Mouse (Mus musculus): ENCODE measurements at regions not wholly inside any gene's neighbourhood (a gene's known extent, or its start where the extent isn't known, plus 50 kb on each side); places are given as distances from the start of the nearest gene placed in this dataset.
"Not testable (repeated sequence)": the region's sequence is repeated elsewhere in the genome, so short reads cannot be mapped to it uniquely, and the experiment has no call there.

DNA sequence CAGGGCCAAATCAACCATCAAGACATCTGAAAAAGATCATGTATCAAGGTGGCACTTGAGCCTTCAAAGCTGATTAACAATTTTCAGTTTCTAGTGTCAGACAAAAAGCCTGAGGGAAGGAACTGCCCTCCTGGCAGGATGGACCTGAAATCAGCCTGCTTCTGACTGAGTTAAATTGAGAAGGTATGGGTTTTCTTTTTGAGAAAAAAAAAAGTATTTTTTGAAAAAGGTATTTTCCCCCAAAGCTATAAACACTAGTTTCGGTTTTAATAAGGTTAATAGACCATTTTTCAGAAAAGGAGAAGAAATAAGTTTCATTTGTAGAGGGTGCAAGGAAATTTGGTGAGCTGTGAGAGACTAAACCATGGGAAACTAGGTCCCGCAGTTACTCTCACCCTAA, 124.6 kb upstream of the Mrpl21 start:
- H3K36me3 ChIP-seq (ENCODE audit: insufficient read depth); H3K9me3 ChIP-seq (ENCODE audit: low read length); H3K9ac ChIP-seq; H3K4me1 ChIP-seq (ENCODE audit: insufficient read depth); DNase-seq; H3K27ac ChIP-seq (ENCODE audit: low read depth, low read length); ATAC-seq; H3K27me3 ChIP-seq (ENCODE audit: insufficient read depth, low read length); H3K4me2 ChIP-seq (ENCODE audit: low read depth); H3K4me3 ChIP-seq (ENCODE audit: low read depth, low read length): not testable (repeated sequence)
- 78% methylated on average over 2 of the region's 2 CpGs for WGBS

DNA sequence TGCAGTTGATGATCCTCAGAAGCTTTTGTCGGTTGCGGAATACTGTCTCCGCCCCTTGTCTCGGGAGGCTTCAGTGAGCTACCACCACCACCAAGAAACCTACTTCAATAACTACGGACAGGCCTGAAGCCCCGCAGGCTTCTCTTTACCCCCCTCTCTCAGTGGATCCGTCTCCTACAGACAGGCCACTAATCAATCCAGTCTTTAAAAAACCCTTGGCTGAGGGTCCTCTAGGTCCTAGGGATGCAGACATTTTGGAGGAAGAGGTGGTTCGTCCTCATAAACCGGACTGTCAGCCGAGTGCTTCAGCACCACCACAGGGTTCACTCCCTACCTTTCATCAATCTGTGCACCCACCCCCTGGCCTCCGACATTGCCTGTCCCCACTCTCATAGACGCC, 123.4 kb upstream of the Mrpl21 start:
- Histone ChIP-seq H3K36me3 (ENCODE audit: insufficient read depth) (no peaks in the 10 kb centered on the region), H3K27me3 (ENCODE audit: insufficient read depth, low read length) (no peaks in the 10 kb centered on the region), H3K4me1 (ENCODE audit: insufficient read depth) (no peaks in the 10 kb centered on the region), H3K9me3 (ENCODE audit: low read length) (no peaks in the 10 kb centered on the region), H3K4me3 (ENCODE audit: low read depth, low read length) (no peak overlapping the region), H3K9ac (no peak overlapping the region), H3K27ac (ENCODE audit: low read depth, low read length) (no peak overlapping the region), H3K4me2 (ENCODE audit: low read depth) (no peak overlapping the region)
- no peak for TF ChIP-seq CTCF (IDR thresholded peaks at IDR 0.05; ENCODE audit: low read depth)
- 92% methylated on average over 12 of the region's 12 CpGs for WGBS
- no peak for DNase-seq
- no peak for ATAC-seq

DNA sequence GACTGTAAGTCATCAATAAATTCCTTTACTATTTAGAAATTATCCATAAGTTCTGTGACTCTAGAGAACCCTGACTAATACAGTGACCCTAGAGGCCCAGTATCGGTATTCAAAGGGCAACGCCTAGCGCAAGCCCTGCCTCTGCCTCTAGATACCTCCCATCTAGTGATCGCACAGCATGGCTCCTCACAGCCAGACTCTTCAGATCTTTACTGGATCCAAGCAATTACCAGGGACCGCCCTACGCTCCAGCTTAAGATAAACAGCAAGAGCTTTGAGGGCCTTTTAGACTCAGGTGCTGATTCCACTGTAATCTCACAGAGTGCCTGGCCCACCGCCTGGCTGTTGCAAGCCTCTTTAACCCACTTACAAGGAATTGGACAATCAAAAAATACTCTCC, 115.0 kb upstream of the Mrpl21 start:
- H3K9me3 ChIP-seq (ENCODE audit: low read length), result no peaks in the 10 kb centered on the region
- H3K4me2 ChIP-seq (ENCODE audit: low read depth), result no peak overlapping the region
- DNase-seq (no peak), ATAC-seq (no peak)
- no peak for TF ChIP-seq CTCF (IDR thresholded peaks at IDR 0.05; ENCODE audit: low read depth)
- no peaks in the 10 kb centered on the region for H3K36me3 ChIP-seq (ENCODE audit: insufficient read depth)
- no peaks in the 10 kb centered on the region for H3K4me1 ChIP-seq (ENCODE audit: insufficient read depth)
- no peak overlapping the region for H3K4me3 ChIP-seq (ENCODE audit: low read depth, low read length)
- no peaks in the 10 kb centered on the region for H3K27me3 ChIP-seq (ENCODE audit: insufficient read depth, low read length)
- H3K27ac ChIP-seq (ENCODE audit: low read depth, low read length), result no peak overlapping the region
- WGBS, result 70% methylated on average over 7 of the region's 7 CpGs
- no peak overlapping the region for H3K9ac ChIP-seq

DNA sequence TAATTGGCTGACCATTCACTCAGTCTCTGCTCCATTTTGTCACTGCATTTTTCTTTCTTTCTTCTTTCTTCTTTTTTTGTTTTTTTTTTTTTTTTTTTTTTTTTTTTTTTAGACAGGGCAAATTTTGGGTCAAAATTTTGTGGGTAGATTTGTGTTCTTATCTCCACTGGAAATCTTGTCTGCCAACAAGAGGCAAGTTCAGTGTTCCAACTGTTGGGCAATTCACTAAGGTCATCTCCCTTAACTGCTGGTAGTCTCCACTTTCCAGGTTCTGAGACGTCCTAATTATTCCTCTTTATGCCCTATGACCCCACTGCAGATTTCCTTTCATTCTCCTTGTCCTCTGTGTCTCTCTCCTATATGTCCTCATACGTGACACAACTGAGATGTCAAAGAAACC, 100.1 kb upstream of the Mrpl21 start:
- TF ChIP-seq CTCF (IDR thresholded peaks at IDR 0.05; ENCODE audit: low read depth), result no peak
- ATAC-seq, result no peak
- no peaks in the 10 kb centered on the region for H3K36me3 ChIP-seq (ENCODE audit: insufficient read depth)
- no peak overlapping the region for H3K4me2 ChIP-seq (ENCODE audit: low read depth)
- 68% methylated on average over 2 of the region's 2 CpGs for WGBS
- no peak overlapping the region for H3K27ac ChIP-seq (ENCODE audit: low read depth, low read length)
- H3K9ac ChIP-seq, result no peak overlapping the region
- no peaks in the 10 kb centered on the region for H3K9me3 ChIP-seq (ENCODE audit: low read length)
- no peak overlapping the region for H3K4me3 ChIP-seq (ENCODE audit: low read depth, low read length)
- no peaks in the 10 kb centered on the region for H3K4me1 ChIP-seq (ENCODE audit: insufficient read depth)
- no peaks in the 10 kb centered on the region for H3K27me3 ChIP-seq (ENCODE audit: insufficient read depth, low read length)
- DNase-seq, result no peak

DNA sequence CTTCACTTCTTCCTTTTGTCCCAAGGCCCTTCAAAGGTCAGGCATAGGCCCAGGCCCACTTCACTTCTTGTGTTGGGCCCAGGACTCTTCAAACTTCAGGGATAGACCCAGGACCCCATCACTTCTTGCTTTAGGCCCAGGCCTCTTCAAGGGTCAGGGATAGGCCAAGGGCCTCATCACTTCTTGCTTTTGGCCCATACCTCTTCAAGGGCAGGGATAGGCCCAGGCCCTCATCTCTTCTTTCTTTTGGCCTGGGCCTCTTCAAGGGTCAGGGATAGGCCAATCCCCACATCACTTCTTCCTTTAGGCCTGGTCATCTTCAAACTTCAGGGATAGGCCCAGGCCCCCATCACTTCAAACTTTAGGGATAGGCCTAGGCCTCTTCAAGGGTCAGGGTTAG, 90.1 kb upstream of the Mrpl21 start:
- no peak overlapping the region for H3K4me3 ChIP-seq (ENCODE audit: low read depth, low read length)
- DNase-seq (no peak), ATAC-seq (no peak)
- H3K4me1 ChIP-seq (ENCODE audit: insufficient read depth), result no peaks in the 10 kb centered on the region
- H3K36me3 ChIP-seq (ENCODE audit: insufficient read depth), result no peaks in the 10 kb centered on the region
- no peak overlapping the region for H3K4me2 ChIP-seq (ENCODE audit: low read depth)
- no peak for TF ChIP-seq CTCF (IDR thresholded peaks at IDR 0.05; ENCODE audit: low read depth)
- no peaks in the 10 kb centered on the region for H3K27me3 ChIP-seq (ENCODE audit: insufficient read depth, low read length)
- no peak overlapping the region for H3K27ac ChIP-seq (ENCODE audit: low read depth, low read length)
- H3K9me3 ChIP-seq (ENCODE audit: low read length), result no peaks in the 10 kb centered on the region
- no peak overlapping the region for H3K9ac ChIP-seq

DNA sequence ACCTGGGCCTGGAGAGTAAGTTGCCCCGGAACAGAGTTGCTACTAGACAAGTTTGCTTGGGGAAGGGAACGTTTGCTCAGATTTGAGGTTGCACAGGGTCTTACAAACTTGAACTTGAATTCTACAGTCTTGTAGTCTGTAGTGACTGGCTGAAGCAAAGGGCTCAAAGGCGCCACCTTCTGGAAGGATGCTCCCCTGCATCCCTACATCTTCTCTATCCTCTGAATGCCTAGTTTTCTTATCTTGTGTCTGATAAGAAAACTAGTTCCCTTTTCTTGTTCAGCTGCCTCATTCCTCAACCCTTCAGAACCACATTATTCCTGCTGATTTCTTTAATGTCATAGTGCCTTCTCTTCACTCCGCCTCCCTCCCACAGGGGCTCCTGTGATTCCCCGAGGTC, 78.2 kb upstream of the Mrpl21 start:
- not testable (repeated sequence) for ATAC-seq; H3K36me3 ChIP-seq (ENCODE audit: insufficient read depth); H3K27me3 ChIP-seq (ENCODE audit: insufficient read depth, low read length); H3K4me3 ChIP-seq (ENCODE audit: low read depth, low read length); H3K4me2 ChIP-seq (ENCODE audit: low read depth); H3K9ac ChIP-seq; H3K9me3 ChIP-seq (ENCODE audit: low read length); DNase-seq; H3K27ac ChIP-seq (ENCODE audit: low read depth, low read length); H3K4me1 ChIP-seq (ENCODE audit: insufficient read depth)
- WGBS, result 64% methylated on average over 5 of the region's 5 CpGs

DNA sequence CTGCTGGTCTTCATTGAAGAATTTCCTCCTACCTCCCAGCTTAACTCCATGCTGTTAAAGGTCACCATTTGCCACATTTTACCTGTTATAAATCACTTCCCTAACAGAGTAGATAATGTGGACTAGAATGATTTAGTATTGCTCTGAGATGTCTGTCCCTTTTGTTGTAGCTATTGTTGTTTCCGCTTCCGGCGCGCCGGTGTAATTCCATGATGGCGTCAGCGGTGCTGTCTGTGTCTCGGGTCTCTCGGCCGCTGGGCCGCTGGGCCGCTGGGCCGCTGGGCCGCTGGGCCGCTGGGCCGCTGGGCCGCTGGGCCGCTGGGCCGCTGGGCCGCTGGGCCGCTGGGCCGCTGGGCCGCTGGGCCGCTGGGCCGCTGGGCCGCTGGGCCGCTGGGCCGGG, 77.3 kb upstream of the Mrpl21 start:
- 83% methylated on average over 13 of the region's 28 CpGs for WGBS
- ATAC-seq, result not testable (repeated sequence)

DNA sequence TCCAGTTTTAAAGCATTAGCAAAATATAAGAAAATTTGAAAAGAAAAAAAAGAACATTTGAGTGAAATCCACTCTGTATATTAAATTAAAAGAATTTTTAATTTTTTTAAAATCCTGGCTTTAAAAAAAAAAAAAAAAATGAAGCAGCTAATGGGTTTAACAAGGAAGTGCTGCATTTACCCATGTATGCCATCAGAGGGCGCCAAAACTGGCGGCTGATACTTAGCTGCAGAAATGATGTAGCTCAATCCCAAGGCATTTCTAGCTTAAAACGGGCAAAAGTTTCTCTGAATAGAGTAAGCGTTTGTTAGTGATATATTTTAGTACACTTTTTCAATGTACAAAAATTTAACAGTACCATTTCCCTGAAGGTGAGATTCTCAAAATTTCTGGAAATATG, 74.4 kb upstream of the Mrpl21 start:
- Histone ChIP-seq H3K4me1 (ENCODE audit: insufficient read depth) (no peaks in the 10 kb centered on the region), H3K36me3 (ENCODE audit: insufficient read depth) (no peaks in the 10 kb centered on the region), H3K27ac (ENCODE audit: low read depth, low read length) (no peak overlapping the region), H3K9me3 (ENCODE audit: low read length) (no peaks in the 10 kb centered on the region), H3K9ac (no peak overlapping the region), H3K4me2 (ENCODE audit: low read depth) (no peak overlapping the region), H3K27me3 (ENCODE audit: insufficient read depth, low read length) (no peaks in the 10 kb centered on the region), H3K4me3 (ENCODE audit: low read depth, low read length) (no peak overlapping the region)
- ATAC-seq (no peak), DNase-seq (peak; percentile 70)
- 19% methylated on average over 4 of the region's 4 CpGs for WGBS
- peak; percentile 70 for TF ChIP-seq CTCF (IDR thresholded peaks at IDR 0.05; ENCODE audit: low read depth)

More for the DNA sequence above, 77.3 kb upstream of the Mrpl21 start:
- not testable (repeated sequence) for H3K9ac ChIP-seq; H3K4me1 ChIP-seq (ENCODE audit: insufficient read depth); H3K4me3 ChIP-seq (ENCODE audit: low read depth, low read length); H3K36me3 ChIP-seq (ENCODE audit: insufficient read depth); H3K9me3 ChIP-seq (ENCODE audit: low read length); H3K4me2 ChIP-seq (ENCODE audit: low read depth); DNase-seq; H3K27ac ChIP-seq (ENCODE audit: low read depth, low read length); H3K27me3 ChIP-seq (ENCODE audit: insufficient read depth, low read length)
